Mouse (Mus musculus) central nervous system, embryonic 18 days (tissue): ENCODE data around the gene Tor1a. TPM values are rescaled to one million over a fixed set of nuclear protein-coding genes. Genes with fewer than 3 reads are reported as not detected.

ENCODE experiments used
- polyA plus RNA-seq: library from polyadenylated mRNA; depleted of rRNA; stranded (reverse); fragments of >200 nt; gene quantifications from 2 replicates; pipeline ENCODE4 v1.2.3, GENCODE M21; 2012; rRNA removed

Gene Tor1a
- polyA plus RNA-seq: 70.3 and 73.1 TPM in 2 replicates

GRCm38 (mm10) chr2:30967352-30968327, at the start of gene Tor1a:
Tor1a (minus strand) TSS chr2:30967933.

GRCm38 (mm10) chr2:30981790-30982513, 14.2 kb upstream of the Tor1a start, which contains the start of the genes BC005624 and Usp20:
BC005624 (minus strand) TSS chr2:30982201.
Usp20 (plus strand) TSS chr2:30982279.

GRCm38 (mm10) chr2:30952824-30953490, 14.8 kb downstream of the Tor1a start, which contains the start of gene Tor1b:
Tor1b (plus strand) TSS chr2:30952959.

GRCm38 (mm10) chr2:30929483-30930045, 38.2 kb downstream of the Tor1a start, which contains the start of gene Ptges:
Ptges (minus strand) TSS chr2:30929863.

Other genes starting within 250 kb of the Tor1a start
- gene 1700001O22Rik, start 164.3 kb downstream of the Tor1a start, polyA plus RNA-seq: 1.7 and 2.2 TPM in 2 replicates
- 78.0 and 82.9 TPM in 2 replicates for gene Ntmt1, start 160.1 kb downstream of the Tor1a start, polyA plus RNA-seq
- gene Asb6, start 137.6 kb downstream of the Tor1a start, polyA plus RNA-seq: 42.9 and 43.0 TPM in 2 replicates
- 5.2 and 10.1 TPM in 2 replicates for gene Prrx2, start 133.0 kb downstream of the Tor1a start, polyA plus RNA-seq
- 4.1 and 5.5 TPM in 2 replicates for gene Ptges, start 38.1 kb downstream of the Tor1a start, polyA plus RNA-seq
- 34.5 and 35.3 TPM in 2 replicates for gene Tor1b, start 15.0 kb downstream of the Tor1a start, polyA plus RNA-seq
- gene BC005624, start 14.3 kb upstream of the Tor1a start, polyA plus RNA-seq: 85.6 and 86.1 TPM in 2 replicates
- 36.4 and 36.5 TPM in 2 replicates for gene Usp20, start 14.3 kb upstream of the Tor1a start, polyA plus RNA-seq
- gene Fnbp1, start 174.1 kb upstream of the Tor1a start, polyA plus RNA-seq: 52.7 and 55.1 TPM in 2 replicates
- gene Gpr107, start 184.4 kb upstream of the Tor1a start, polyA plus RNA-seq: 32.8 and 33.9 TPM in 2 replicates